Mouse (Mus musculus) gastrocnemius, postnatal 25 days (tissue): ENCODE data around the gene Poglut1. TPM values are rescaled to one million over a fixed set of nuclear protein-coding genes. Genes with fewer than 3 reads are reported as not detected.
"Not testable (repeated sequence)": the region's sequence is repeated elsewhere in the genome, so short reads cannot be mapped to it uniquely, and the experiment has no call there.

ENCODE experiments used
- DNase-seq: peaks from one replicate; pipeline ENCODE4 v3.0.0; 2022
- total RNA-seq, 2 experiments: library from RNA; stranded (reverse); gene quantifications; 1 replicate in 1 of 2; 2 replicates in 1 of 2; pipeline ENCODE4 v1.2.3; 2021

Poglut1 gene
- total RNA-seq, 2 experiments from 2014 or later = 6.2 to 8.1 TPM

- DNase-seq = no peak
These were observed 11.2 kb downstream of the Poglut1 start for GRCm38 (mm10) chr16:38538716-38539380.

- DNase-seq = peak; percentile 40
These were observed 13.4 kb downstream of the Poglut1 start for GRCm38 (mm10) chr16:38536544-38537146.

- no peak for DNase-seq
These were observed 23.8 kb downstream of the Poglut1 start for GRCm38 (mm10) chr16:38526264-38526663.

GRCm38 (mm10) chr16:38522129-38523084 is 27.7 kb downstream of the Poglut1 start, which contains the start of gene Timmdc1:
Timmdc1 (minus strand) TSS chr16:38522663.
- peak; percentile 95 for DNase-seq

- no peak for DNase-seq
These were observed 28.7 kb downstream of the Poglut1 start for GRCm38 (mm10) chr16:38521211-38521987.

- no peak for DNase-seq
These were observed 30.9 kb downstream of the Poglut1 start for GRCm38 (mm10) chr16:38519140-38519539.

GRCm38 (mm10) chr16:38510846-38511245 is 39.2 kb downstream of the Poglut1 start:
- DNase-seq = no peak

GRCm38 (mm10) chr16:38506041-38506634 is 43.9 kb downstream of the Poglut1 start:
- DNase-seq = no peak

- DNase-seq = no peak
These were observed 46.5 kb downstream of the Poglut1 start for GRCm38 (mm10) chr16:38503528-38503927.

GRCm38 (mm10) chr16:38502469-38502868 is 47.6 kb downstream of the Poglut1 start:
- no peak for DNase-seq

GRCm38 (mm10) chr16:38496604-38497140 is 53.4 kb downstream of the Poglut1 start:
- DNase-seq = no peak

- no peak for DNase-seq
These were observed 56.2 kb downstream of the Poglut1 start for GRCm38 (mm10) chr16:38493890-38494289.

- DNase-seq = no peak
These were observed 57.5 kb downstream of the Poglut1 start for GRCm38 (mm10) chr16:38492551-38492950.

- DNase-seq = no peak
These were observed 66.3 kb downstream of the Poglut1 start for GRCm38 (mm10) chr16:38483582-38484309.

- DNase-seq = no peak
These were observed 67.1 kb downstream of the Poglut1 start for GRCm38 (mm10) chr16:38482780-38483562.

GRCm38 (mm10) chr16:38481327-38481726 is 68.7 kb downstream of the Poglut1 start:
- no peak for DNase-seq

GRCm38 (mm10) chr16:38478296-38478695 is 71.8 kb downstream of the Poglut1 start:
- no peak for DNase-seq

- not testable (repeated sequence) for DNase-seq
These were observed 72.8 kb downstream of the Poglut1 start for GRCm38 (mm10) chr16:38477241-38477608.
